Mouse (Mus musculus): ENCODE measurements around the gene Plin1. TPM values are rescaled to one million over a fixed set of nuclear protein-coding genes. Genes with fewer than 3 reads are reported as not detected.

Gene Plin1
- total RNA-seq, 2 experiments from 2014 or later = 0.18 to 0.22 TPM

Other genes starting within 250 kb of the Plin1 start
- 1 to 10 TPM; 1.4 to 3.2 TPM for gene Rhcg, start 115.2 kb downstream of the Plin1 start, total RNA-seq (2021)
- 1 to 10 TPM in 1 of 2 experiments, under 1 TPM in 1; 0.96 to 1.3 TPM for gene Ticrr, start 72.7 kb downstream of the Plin1 start, total RNA-seq (2021)
- 1 to 10 TPM; 3.7 to 3.8 TPM for gene Kif7, start 17.2 kb downstream of the Plin1 start, total RNA-seq (2021)
- 10 to 100 TPM; 10.4 to 11.7 TPM for gene Pex11a, start 10.2 kb upstream of the Plin1 start, total RNA-seq (2021)
- gene Wdr93, start 10.3 kb upstream of the Plin1 start, total RNA-seq (2021) = under 1 TPM; 0.21 to 0.25 TPM
- under 1 TPM in 1 of 2 experiments, not detected in 1; 0.57 TPM for gene Mesp1, start 60.9 kb upstream of the Plin1 start, total RNA-seq (2021)
- gene Mesp2, start 77.8 kb upstream of the Plin1 start, total RNA-seq (2021) = 1 to 10 TPM; 1.6 to 1.8 TPM
- gene Anpep, start 128.2 kb upstream of the Plin1 start, total RNA-seq (2021) = 1 to 10 TPM; 5.6 to 6.0 TPM
- 10 to 100 TPM; 46.5 to 51.3 TPM for gene Ap3s2, start 187.7 kb upstream of the Plin1 start, total RNA-seq (2021)
- 10 to 100 TPM; 12.2 to 13.1 TPM for gene Arpin, start 202.5 kb upstream of the Plin1 start, total RNA-seq (2021)

Data from layer of hippocampus, postnatal 10 days (tissue).